Mouse (Mus musculus) hindbrain, embryonic 11.5 days (tissue): Measurements from ENCODE around the gene Zfp952. TPM values are rescaled to one million over a fixed set of nuclear protein-coding genes. Genes with fewer than 3 reads are reported as not detected.

Experiments used
- ATAC-seq: fragments of 200-750 bp; cut with Nextera tagmentation; 2 replicates; pipeline ENCODE4 v1.8.0; 2017; ENCODE audit warnings: mild to moderate bottlenecking, moderate TSS enrichment, moderate library complexity; ENCODE audit not compliant: low FRiP score
- DNase-seq: peaks from one replicate; pipeline ENCODE4 v3.0.0-alpha.2; 2015; ENCODE audit warnings: low spot score
- H3K27ac ChIP-seq: fragments of 300-500 bp; sonication (generic); 2 replicates; pipeline ENCODE4 v1.5.1; 2014; ENCODE audit warnings: mild to moderate bottlenecking, low read depth, low read length
- H3K27me3 ChIP-seq: fragments of 300-500 bp; sonication (generic); 2 replicates; pipeline ENCODE4 v1.6.1; 2014; ENCODE audit warnings: mild to moderate bottlenecking, low read length, moderate library complexity, mixed read lengths; ENCODE audit not compliant: control insufficient read depth, insufficient read depth
- H3K36me3 ChIP-seq: fragments of 300-500 bp; sonication (generic); 2 replicates; pipeline ENCODE4 v1.6.1; 2014; ENCODE audit warnings: mild to moderate bottlenecking, low read length, moderate library complexity, mixed read lengths; ENCODE audit not compliant: control insufficient read depth, insufficient read depth
- H3K4me1 ChIP-seq: fragments of 300-500 bp; sonication (generic); replicated peaks from 2 replicates; pipeline ENCODE4 v1.6.1; 2014; ENCODE audit warnings: low read length, mixed read lengths; ENCODE audit not compliant: control insufficient read depth, insufficient read depth
- H3K4me2 ChIP-seq: fragments of 300-500 bp; sonication (generic); replicated peaks from 2 replicates; pipeline ENCODE4 v1.6.1; 2014; ENCODE audit warnings: mild to moderate bottlenecking, low read depth, low read length
- H3K4me3 ChIP-seq: fragments of 300-500 bp; sonication (generic); 2 replicates; pipeline ENCODE4 v1.5.1; 2014; ENCODE audit warnings: low read depth, low read length
- H3K9ac ChIP-seq: fragments of 300-500 bp; sonication (generic); 2 replicates; pipeline ENCODE4 v1.6.1; 2014; ENCODE audit warnings: low read depth, low read length
- H3K9me3 ChIP-seq: fragments of 300-500 bp; sonication (generic); 2 replicates; pipeline ENCODE4 v1.6.1; 2016; ENCODE audit warnings: low read length; ENCODE audit not compliant: control insufficient read depth
- whole genome bisulfite sequencing: fragments of 180-500 bp; shearing (Covaris S2); extraction: QIAGEN DNeasy Blood & Tissue Kit; methylation state at CpG from one replicate; pipeline ENCODE4 v1.1.7; 2014; 5-methylcytosine and 5-hydroxymethylcytosine counted together
- polyA plus RNA-seq: library from polyadenylated mRNA; unstranded; fragments of >200 nt; fragmentation: Nextera tagmentation; extraction: Ambion mirVana; gene quantifications from 2 replicates; pipeline ENCODE4 v1.2.1, GENCODE M21; 2014

The Zfp952 gene
- polyA plus RNA-seq, 1 experiment from 2014 or later, result 18.6 TPM

DNA sequence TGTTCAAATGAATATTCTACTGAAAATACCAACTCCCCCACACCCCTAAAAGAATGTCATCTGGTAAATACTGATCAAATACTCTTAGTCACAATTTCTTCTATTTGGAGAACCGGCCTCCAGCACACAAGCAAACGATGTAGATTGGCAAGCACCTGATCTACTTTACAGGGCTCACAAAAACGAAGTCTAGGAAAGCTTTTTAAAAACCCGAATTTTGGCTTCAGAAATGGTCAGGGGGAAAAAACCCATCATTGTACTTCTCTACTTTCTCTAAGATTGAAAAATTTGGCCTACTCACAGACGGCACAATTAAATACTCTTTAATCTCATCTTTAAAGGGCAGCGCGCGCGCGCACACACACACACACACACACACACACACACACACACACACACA lies 39.4 kb downstream of the Zfp952 start:
- ATAC-seq (no peak), DNase-seq (no peak)
- peak overlapping the region; percentile 49 for H3K4me2 ChIP-seq
- 0 out of 2 replicates have a peak, but pooled peaks cover 3% of the 10 kb centered on the region for H3K9me3 ChIP-seq
- peak overlapping the region; percentile 93 for H3K4me3 ChIP-seq
- WGBS, result 13% methylated on average over 10 of the region's 10 CpGs
- H3K27ac ChIP-seq, result no peak overlapping the region
- peak overlapping the region; percentile 94; the same call in 1 of the 2 replicates for H3K9ac ChIP-seq
- no peaks in the 10 kb centered on the region for H3K36me3 ChIP-seq
- no peaks in the 10 kb centered on the region for H3K27me3 ChIP-seq
- no peaks in the 10 kb centered on the region for H3K4me1 ChIP-seq

DNA sequence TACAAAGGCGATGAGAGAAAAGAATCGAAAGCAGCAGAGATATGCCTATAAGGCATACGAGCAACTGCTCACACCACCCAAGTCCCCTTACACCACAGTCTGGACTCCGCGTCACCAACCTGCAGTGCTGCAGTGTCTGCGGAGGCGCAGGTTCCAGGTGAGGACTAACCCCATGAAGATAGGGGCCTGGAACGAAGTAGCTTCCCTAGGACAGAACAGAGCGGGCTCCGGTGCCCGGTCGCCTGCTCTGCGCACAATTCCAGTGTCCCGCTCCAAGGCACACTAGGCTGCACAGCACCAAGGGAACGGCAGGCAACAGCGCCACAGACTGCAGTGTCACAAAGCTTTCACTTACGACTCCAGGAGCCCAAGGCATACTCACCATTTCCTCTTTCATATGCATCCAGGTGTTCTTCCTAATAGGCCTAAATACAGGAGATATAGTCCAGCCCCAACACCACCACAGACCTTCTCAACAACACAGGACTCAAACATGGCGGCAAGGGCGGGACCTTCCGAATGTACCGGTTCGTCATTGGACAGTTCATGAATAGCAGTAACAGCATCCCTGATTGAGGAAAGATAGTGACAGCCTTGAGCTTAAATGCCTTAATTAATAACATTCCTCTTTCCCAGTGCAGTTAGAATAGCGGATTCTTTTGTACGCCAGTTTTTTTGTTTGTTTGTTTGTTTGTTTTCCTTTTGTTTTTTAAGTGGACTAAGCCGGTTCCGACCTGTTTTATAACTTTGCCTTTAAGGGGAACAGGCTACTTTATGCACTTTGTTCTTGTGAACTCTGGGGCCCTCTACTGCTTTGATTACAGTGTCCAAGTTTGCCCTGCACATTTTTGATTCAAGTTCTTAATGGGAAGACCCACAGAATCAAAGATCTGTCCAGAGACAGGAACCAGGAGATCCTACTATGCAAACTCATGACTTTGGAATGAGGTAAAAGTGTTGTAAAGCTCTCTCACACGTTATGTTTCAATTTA lies 40.3 kb downstream of the Zfp952 start, which contains the start of gene Zfp763:
Gene Zfp763, minus strand, starts transcription at position 503 of the 992 bp plus-strand sequence.
- ATAC-seq (peak; percentile 99), DNase-seq (peak; percentile 87)
- H3K4me2 ChIP-seq, result peak within 1 kb of the TSS; percentile 49
- H3K9me3 ChIP-seq, result no peaks in the 10 kb centered on the region
- no peaks in the 10 kb centered on the region for H3K36me3 ChIP-seq
- WGBS, result 4% methylated on average over 27 of the region's 27 CpGs
- H3K27me3 ChIP-seq, result no peaks in the 10 kb centered on the region
- H3K27ac ChIP-seq, result peak within 1 kb of the TSS; percentile 82
- peak within 1 kb of the TSS; percentile 93 for H3K4me3 ChIP-seq
- H3K4me1 ChIP-seq, result no peaks in the 10 kb centered on the region
- peak within 1 kb of the TSS; percentile 94 for H3K9ac ChIP-seq

Other genes with a start within 250 kb of the Zfp952 start
- gene Zfp871, start 204.8 kb upstream of the Zfp952 start, polyA plus RNA-seq, result 38.3 and 56.8 TPM in 2 replicates
- gene Zfp811, start 183.2 kb upstream of the Zfp952 start, polyA plus RNA-seq, result 43.0 and 49.1 TPM in 2 replicates
- 20.3 and 24.4 TPM in 2 replicates for gene Zfp799, start 162.9 kb upstream of the Zfp952 start, polyA plus RNA-seq
- gene Zfp870, start 101.5 kb upstream of the Zfp952 start, polyA plus RNA-seq, result 8.6 and 10.0 TPM in 2 replicates
- not detected in 2 replicates for gene Cyp4f14, start 75.8 kb upstream of the Zfp952 start, polyA plus RNA-seq
- gene Cyp4f13, start 45.7 kb upstream of the Zfp952 start, polyA plus RNA-seq, result 3.1 and 5.5 TPM in 2 replicates
- 13.4 TPM in 2 replicates for gene Zfp472, start 27.3 kb upstream of the Zfp952 start, polyA plus RNA-seq
- gene Zfp763, start 40.3 kb downstream of the Zfp952 start, polyA plus RNA-seq, result 20.6 and 24.5 TPM in 2 replicates
- gene 4921501E09Rik, start 74.9 kb downstream of the Zfp952 start, polyA plus RNA-seq, result not detected in 2 replicates
- 11.4 and 15.2 TPM in 2 replicates for gene Zfp563, start 96.2 kb downstream of the Zfp952 start, polyA plus RNA-seq
- gene Morc2b, start 146.6 kb downstream of the Zfp952 start, polyA plus RNA-seq, result 0.14 and 0.22 TPM in 2 replicates
- gene Olfr55, start 175.3 kb downstream of the Zfp952 start, polyA plus RNA-seq, result 0.04 and 0.05 TPM in 2 replicates
- gene Olfr239, start 198.2 kb downstream of the Zfp952 start, polyA plus RNA-seq, result not detected in 2 replicates
- gene Olfr1564, start 228.6 kb downstream of the Zfp952 start, polyA plus RNA-seq, result 0.06 TPM in 1 of 2 replicates, not detected in the other